Mouse (Mus musculus) heart, embryonic 11.5 days (tissue): ENCODE results near the gene Prkch. TPM values are rescaled to one million over a fixed set of nuclear protein-coding genes. Genes with fewer than 3 reads are reported as not detected.

Source experiments
- ATAC-seq: fragments of 200-750 bp; cut with Nextera tagmentation; replicated peaks from 2 replicates; pipeline ENCODE4 v1.8.0; 2017; ENCODE audit warnings: moderate library complexity; ENCODE audit not compliant: insufficient number of reproducible peaks, low FRiP score, low TSS enrichment
- H3K27ac ChIP-seq: fragments of 300-500 bp; sonication (generic); 2 replicates; pipeline ENCODE4 v1.5.1; 2014; ENCODE audit warnings: mild to moderate bottlenecking, low read depth, low read length
- H3K27me3 ChIP-seq: fragments of 300-500 bp; sonication (generic); 2 replicates; pipeline ENCODE4 v1.6.1; 2014; ENCODE audit warnings: mild to moderate bottlenecking, low read length, mixed read lengths; ENCODE audit not compliant: control insufficient read depth, insufficient read depth
- H3K36me3 ChIP-seq: fragments of 300-500 bp; sonication (generic); 2 replicates; pipeline ENCODE4 v1.6.1; 2014; ENCODE audit warnings: mild to moderate bottlenecking, low read length, moderate library complexity, mixed read lengths; ENCODE audit not compliant: control insufficient read depth, insufficient read depth
- H3K4me1 ChIP-seq: fragments of 300-500 bp; sonication (generic); 2 replicates; pipeline ENCODE4 v1.6.1; 2014; ENCODE audit warnings: low read length; ENCODE audit not compliant: control insufficient read depth, insufficient read depth
- H3K4me2 ChIP-seq: fragments of 300-500 bp; sonication (generic); 2 replicates; pipeline ENCODE4 v1.6.1; 2014; ENCODE audit warnings: mild to moderate bottlenecking, moderate library complexity
- H3K4me3 ChIP-seq: fragments of 300-500 bp; sonication (generic); 2 replicates; pipeline ENCODE4 v1.5.1; 2014; ENCODE audit warnings: low read depth, low read length
- H3K9ac ChIP-seq: fragments of 300-500 bp; sonication (generic); 2 replicates; pipeline ENCODE4 v1.6.1; 2014; ENCODE audit warnings: mild to moderate bottlenecking, low read depth, low read length, moderate library complexity
- H3K9me3 ChIP-seq: fragments of 300-500 bp; sonication (generic); replicated peaks from 2 replicates; pipeline ENCODE4 v1.6.1; 2016; ENCODE audit warnings: low read length; ENCODE audit not compliant: control insufficient read depth
- WGBS: fragments of 180-500 bp; shearing (Covaris S2); extraction: QIAGEN DNeasy Blood & Tissue Kit; methylation state at CpG from one replicate; pipeline ENCODE4 v1.1.7; 2014; ENCODE audit not compliant: insufficient replicate concordance; 5-methylcytosine and 5-hydroxymethylcytosine counted together
- polyA plus RNA-seq: library from polyadenylated mRNA; unstranded; fragments of >200 nt; fragmentation: Nextera tagmentation; extraction: Ambion mirVana; gene quantifications from 2 replicates; pipeline ENCODE4 v1.2.1, GENCODE M21; 2014

Prkch gene
- polyA plus RNA-seq, 1 experiment from 2014 or later: 16.2 TPM

DNA sequence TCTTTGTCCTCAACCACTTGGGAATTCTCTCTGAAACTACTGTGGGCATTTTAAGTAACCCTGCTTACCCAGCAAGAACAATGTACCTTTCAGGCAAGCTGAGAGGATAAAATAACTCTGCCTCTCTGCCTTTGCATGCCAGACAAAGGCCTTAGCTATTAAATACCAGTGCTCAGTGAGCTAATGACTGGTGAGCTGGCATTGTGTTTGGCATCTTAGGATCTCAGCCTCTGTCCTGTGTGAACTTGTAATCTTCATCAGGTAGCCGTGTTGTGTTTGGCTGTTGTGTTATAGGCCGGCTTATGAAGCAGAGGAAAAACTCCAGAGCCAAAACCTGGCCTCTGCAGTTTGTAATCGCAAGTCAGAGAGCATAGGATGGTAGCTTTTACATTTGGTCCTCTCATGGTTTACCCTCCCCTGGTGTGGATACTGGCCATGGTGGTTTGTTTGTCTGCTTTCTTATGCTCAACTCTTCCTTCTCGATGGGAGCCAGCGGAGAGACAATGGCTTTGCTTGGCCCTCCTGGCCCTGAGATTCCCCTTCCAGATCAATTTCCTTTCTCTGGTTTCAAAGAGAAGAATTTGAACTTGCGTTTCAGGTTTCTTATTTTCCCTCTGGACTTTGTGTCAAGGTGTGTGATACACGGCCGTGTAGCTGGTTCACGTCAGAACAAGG is 170.0 kb downstream of the Prkch start:
- no peak overlapping the region for H3K27ac ChIP-seq
- no peaks in the 10 kb centered on the region for H3K36me3 ChIP-seq
- no peak overlapping the region for H3K4me2 ChIP-seq
- ATAC-seq: no peak
- no peak overlapping the region for H3K9ac ChIP-seq
- H3K27me3 ChIP-seq: no peaks in the 10 kb centered on the region
- peaks cover 11% of the 10 kb centered on the region for H3K4me1 ChIP-seq
- H3K9me3 ChIP-seq: no peaks in the 10 kb centered on the region
- no peak overlapping the region for H3K4me3 ChIP-seq
- 72% methylated on average over 9 of the region's 9 CpGs for WGBS

DNA sequence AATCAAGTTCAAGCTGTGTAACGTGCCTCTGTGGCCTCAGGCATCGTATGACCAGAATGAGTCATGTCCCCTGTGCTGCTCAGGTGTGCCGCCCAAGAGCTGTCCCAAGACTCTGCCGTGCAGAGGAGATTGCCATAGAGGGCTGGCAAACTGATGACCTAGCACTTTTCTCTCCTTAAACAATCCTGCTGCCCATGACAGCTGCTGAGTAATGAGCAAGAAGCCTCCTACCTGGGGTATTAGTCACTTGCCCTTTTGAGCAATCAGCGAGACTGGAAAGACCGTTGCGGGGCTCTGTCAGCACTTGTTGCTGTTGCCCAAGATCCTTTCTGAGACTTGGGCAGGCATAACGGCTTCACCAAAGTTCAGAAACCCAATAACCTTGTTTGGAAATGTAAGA is 171.1 kb downstream of the Prkch start:
- no peak overlapping the region for H3K4me3 ChIP-seq
- H3K27me3 ChIP-seq: no peaks in the 10 kb centered on the region
- H3K4me1 ChIP-seq: peaks cover 11% of the 10 kb centered on the region
- ATAC-seq: no peak
- no peaks in the 10 kb centered on the region for H3K36me3 ChIP-seq
- H3K27ac ChIP-seq: no peak overlapping the region
- WGBS: 54% methylated on average over 8 of the region's 8 CpGs
- H3K9ac ChIP-seq: no peak overlapping the region
- H3K4me2 ChIP-seq: no peak overlapping the region
- no peaks in the 10 kb centered on the region for H3K9me3 ChIP-seq

DNA sequence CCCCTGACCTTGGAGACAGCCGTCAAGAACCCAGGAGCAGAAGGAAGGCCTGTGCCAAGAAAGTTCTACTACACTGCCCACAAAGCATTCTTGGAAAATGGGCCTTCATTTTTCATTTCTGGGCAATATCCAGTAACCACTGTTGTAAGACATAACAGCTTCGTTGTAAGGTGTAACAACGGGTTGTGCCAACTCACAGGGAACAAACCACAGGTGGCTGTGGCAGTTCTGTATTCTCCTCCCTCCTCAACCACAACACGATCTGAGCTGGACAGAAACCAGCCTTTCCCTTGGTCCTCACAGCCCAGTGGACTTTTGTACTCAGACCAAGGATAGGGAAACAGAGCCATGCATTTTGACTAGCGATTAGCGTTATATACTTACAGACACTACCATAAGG is 171.9 kb downstream of the Prkch start:
- peaks cover 11% of the 10 kb centered on the region for H3K4me1 ChIP-seq

DNA sequence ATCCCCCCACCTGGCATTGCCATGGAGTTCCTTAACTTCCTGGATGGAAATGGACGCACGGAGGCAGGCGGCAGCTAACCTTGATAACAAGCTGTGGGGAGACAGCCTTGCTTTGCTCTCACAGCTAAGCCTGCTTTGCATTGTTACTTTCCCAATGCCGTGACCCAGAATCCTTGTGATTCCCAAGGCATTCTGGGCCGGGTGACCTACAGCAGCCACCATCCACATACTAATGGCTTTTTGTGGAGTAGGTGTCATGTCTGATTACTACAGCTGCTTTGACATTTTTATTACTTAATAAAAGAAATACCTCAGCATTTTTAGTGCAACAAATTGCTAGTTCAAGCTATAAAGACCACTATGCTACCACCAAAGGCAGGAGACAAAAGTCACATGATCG is 177.4 kb downstream of the Prkch start:
- Histone ChIP-seq H3K27ac (no peak overlapping the region), H3K9ac (no peak overlapping the region), H3K36me3 (no peaks in the 10 kb centered on the region), H3K9me3 (no peaks in the 10 kb centered on the region), H3K4me2 (no peak overlapping the region), H3K4me3 (no peak overlapping the region), H3K27me3 (no peaks in the 10 kb centered on the region), H3K4me1 (peaks cover 32% of the 10 kb centered on the region)
- WGBS: 54% methylated on average over 6 of the region's 6 CpGs
- ATAC-seq: no peak

More for the DNA sequence above, 171.9 kb downstream of the Prkch start:
- Histone ChIP-seq H3K27me3 (no peaks in the 10 kb centered on the region), H3K4me2 (no peak overlapping the region), H3K36me3 (no peaks in the 10 kb centered on the region), H3K4me3 (no peak overlapping the region), H3K27ac (no peak overlapping the region), H3K9ac (no peak overlapping the region), H3K9me3 (no peaks in the 10 kb centered on the region)
- 89% methylated on average over 6 of the region's 6 CpGs for WGBS
- no peak for ATAC-seq

DNA sequence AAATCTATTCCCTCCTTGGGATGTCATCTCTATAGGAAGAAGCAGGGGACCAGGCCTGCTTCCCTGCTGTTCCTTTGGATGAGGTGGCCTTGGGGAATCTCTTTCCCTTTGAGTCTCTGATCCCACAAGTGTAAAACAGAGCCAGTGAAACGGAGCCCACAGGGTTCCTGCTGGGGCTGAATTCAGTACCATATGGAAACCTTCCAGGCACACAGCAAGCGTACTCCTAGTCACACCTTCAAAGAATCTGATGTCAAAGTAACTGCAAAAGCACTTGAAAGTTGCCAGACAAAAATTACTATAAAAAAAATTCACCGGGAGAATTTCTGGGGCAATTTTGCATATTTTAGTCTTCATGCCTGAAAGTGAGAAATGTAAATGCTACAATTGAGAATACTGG is 178.2 kb downstream of the Prkch start:
- no peak overlapping the region for H3K4me3 ChIP-seq
- no peak overlapping the region for H3K4me2 ChIP-seq
- no peaks in the 10 kb centered on the region for H3K27me3 ChIP-seq
- H3K27ac ChIP-seq: no peak overlapping the region
- peaks cover 31% of the 10 kb centered on the region for H3K4me1 ChIP-seq
- H3K9ac ChIP-seq: no peak overlapping the region
- no peak for ATAC-seq
- 80% methylated on average over 3 of the region's 3 CpGs for WGBS
- H3K36me3 ChIP-seq: no peaks in the 10 kb centered on the region
- no peaks in the 10 kb centered on the region for H3K9me3 ChIP-seq

DNA sequence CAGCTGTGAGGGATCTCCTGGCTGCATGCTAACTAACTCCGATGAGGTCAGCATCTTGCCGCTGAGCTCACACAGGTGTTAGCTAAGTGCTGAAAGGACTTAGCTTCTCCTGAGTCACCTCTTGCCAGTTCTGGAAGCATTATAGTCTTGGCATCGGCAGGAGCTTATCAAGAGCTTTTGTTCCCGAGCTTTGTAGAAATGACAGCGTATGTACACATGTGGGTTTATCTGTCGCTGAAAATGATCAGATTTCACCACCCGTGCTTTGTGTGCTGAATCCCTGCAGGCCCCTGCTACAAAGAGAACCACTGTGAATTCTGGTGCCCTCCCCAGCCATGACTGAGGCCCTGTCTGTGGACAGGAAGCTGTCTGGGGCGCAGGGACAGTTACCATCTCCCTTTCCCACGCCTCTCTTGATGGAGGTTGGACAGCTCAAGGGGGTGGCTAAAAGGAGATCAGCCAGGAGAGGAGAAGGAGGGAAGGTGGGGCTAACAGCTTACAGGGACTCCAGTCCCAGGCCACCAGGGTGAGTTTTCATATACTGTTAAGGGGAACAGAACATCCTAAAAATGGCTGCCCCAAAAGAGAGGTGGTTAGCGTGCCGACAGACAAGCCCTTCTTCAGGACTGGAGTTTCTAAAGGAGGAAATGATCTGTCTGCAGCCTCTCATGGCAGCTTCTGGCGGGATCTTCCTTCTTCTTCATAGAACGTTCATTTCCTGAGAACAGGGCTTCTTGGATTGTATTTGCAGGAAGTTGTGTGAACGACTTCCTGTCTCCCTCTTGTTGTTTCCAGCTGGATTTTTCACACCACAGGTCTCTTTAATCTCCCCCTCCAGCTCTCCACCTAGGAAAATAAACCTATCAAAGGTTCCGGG is 180.3 kb downstream of the Prkch start:
- peak; percentile 71 for ATAC-seq
- H3K9me3 ChIP-seq: no peaks in the 10 kb centered on the region
- peak overlapping the region; percentile 52 for H3K9ac ChIP-seq
- H3K4me3 ChIP-seq: no peak overlapping the region
- no peaks in the 10 kb centered on the region for H3K36me3 ChIP-seq
- H3K27me3 ChIP-seq: no peaks in the 10 kb centered on the region
- WGBS: 19% methylated on average over 15 of the region's 15 CpGs
- H3K4me1 ChIP-seq: peaks cover 37% of the 10 kb centered on the region
- peak overlapping the region; percentile 85 for H3K27ac ChIP-seq
- H3K4me2 ChIP-seq: peak overlapping the region; percentile 34

DNA sequence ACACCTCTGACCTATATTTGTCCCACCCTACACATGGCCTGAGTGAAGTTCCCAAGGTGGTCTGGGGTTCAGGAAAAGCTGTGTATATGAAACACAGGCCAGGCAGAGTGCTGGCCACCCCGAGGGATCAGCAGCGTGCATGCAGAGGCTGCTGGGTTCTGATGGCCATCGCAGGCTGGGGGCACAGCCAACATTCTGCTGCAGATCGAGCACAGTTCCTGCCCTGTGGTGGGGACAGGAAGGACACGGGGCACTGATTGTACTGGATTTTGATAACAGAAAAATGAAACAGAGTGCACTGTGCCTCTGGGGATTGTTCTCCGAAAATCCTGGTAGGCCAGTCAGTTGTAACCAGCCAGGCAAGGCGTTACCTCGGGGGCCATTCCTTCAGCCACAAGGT is 181.6 kb downstream of the Prkch start:
- Histone ChIP-seq H3K9me3 (no peaks in the 10 kb centered on the region), H3K9ac (no peak overlapping the region), H3K27me3 (no peaks in the 10 kb centered on the region), H3K4me2 (no peak overlapping the region), H3K4me1 (peaks cover 37% of the 10 kb centered on the region), H3K27ac (no peak overlapping the region), H3K4me3 (no peak overlapping the region), H3K36me3 (no peaks in the 10 kb centered on the region)
- WGBS: 59% methylated on average over 8 of the region's 8 CpGs
- no peak for ATAC-seq

DNA sequence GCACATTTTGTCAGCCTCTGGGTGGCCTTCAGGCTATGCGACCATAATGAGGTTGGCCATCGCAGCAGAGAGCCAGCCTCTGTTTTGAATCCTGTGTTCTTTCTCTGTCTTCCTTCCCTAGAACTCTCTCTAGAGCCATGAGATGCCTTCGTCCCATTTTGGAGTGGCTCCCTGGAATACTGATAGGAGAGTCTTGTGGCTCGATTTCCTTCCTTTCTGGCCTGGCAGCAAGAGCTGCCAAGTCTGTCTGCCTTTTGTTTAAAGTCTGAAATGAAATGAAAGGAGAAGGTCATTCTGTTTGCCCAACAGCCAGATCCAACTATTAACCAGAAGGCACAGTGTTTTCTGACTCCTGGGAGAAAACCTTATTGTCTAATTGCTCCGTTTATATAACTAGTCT is 184.2 kb downstream of the Prkch start:
- H3K4me3 ChIP-seq: no peak overlapping the region
- no peak overlapping the region for H3K9ac ChIP-seq
- no peaks in the 10 kb centered on the region for H3K36me3 ChIP-seq
- H3K4me1 ChIP-seq: peaks cover 33% of the 10 kb centered on the region
- no peak overlapping the region for H3K27ac ChIP-seq
- H3K4me2 ChIP-seq: no peak overlapping the region
- WGBS: 62% methylated on average over 5 of the region's 5 CpGs
- ATAC-seq: no peak
- H3K27me3 ChIP-seq: no peaks in the 10 kb centered on the region
- H3K9me3 ChIP-seq: no peaks in the 10 kb centered on the region
